Mouse (Mus musculus) ES-CJ7 (cell line): ENCODE results near the gene Catip.
"Not testable (repeated sequence)": the region's sequence is repeated elsewhere in the genome, so short reads cannot be mapped to it uniquely, and the experiment has no call there.

Experiments
- DNase-seq: peaks from one replicate; pipeline ENCODE4 v3.0.0; 2011; ENCODE audit warnings: low read depth, low spot score

Catip gene

DNA sequence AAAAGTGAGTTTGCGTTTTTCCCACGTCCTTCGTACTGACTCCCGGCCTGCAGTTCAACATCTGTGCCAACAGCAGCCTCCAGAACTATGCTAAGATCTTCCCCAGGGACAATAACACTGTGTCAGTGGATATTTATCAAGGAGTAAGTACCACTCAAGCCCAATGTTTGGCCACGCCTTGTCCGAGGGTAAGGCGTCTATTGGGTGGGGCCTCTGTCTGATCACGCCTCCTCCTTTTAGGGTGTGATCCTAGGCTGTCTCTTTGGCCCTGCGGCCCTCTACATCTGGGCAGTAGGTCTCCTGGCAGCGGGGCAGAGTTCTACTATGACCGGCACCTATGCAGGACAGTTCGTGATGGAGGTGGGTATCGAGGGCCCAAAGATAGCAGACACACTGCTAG lies 21.5 kb downstream of the Catip start:
- peak; percentile 57 for DNase-seq

DNA sequence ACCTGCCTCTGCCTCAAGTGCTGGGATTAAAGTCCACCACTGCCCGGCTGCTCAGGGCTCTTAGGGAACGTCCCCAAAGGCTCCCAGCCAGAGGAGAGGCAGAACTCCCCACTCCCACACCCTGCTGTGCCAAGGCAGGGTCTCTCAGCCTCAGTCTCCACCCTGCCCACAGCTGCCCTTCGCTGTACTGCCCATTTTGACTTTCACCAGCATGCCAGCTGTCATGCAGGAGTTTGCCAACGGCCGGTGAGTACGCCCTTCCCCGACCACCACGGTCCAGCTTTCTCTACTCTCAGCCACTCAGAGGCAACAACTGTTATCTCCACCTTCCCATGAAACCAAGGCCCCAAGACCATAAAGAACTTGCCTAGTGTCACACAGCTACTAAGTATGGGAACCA lies 22.6 kb downstream of the Catip start:
- DNase-seq: no peak

DNA sequence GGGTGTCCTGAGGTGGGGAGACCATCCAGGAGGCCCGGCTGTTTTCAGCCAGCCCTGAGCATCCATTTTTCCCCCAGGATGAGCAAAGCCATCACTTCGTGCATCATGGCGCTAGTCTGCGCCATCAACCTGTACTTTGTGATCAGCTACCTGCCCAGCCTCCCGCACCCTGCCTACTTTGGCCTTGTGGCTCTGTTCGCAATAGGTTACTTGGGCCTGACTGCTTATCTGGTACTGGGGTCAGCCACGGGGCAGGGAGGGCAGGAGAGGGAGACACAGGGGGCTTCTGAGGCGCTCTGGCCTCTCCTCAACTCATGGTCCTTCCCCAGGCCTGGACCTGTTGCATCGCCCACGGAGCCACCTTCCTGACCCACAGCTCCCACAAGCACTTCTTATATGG lies 23.2 kb downstream of the Catip start:
- DNase-seq: no peak

DNA sequence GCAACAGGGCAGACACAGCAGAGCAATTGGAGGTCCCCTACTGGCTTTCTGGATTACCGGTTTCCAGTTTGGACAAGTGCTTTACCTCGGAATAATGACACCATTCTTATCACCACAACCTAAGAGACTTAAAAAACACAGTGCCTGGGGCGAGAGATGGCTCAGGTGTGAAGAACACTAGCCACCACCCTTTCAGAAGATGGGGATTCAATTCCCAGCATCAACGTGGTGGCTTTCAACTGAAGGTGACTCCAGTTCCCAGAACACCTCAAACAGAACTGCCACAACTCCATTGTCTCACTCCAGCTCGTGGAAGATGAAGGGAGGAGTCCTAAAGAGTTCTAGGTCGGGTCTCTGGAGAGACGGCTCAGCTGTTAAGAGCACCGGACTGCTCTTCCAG lies 23.6 kb downstream of the Catip start:
- DNase-seq: peak; percentile 58

DNA sequence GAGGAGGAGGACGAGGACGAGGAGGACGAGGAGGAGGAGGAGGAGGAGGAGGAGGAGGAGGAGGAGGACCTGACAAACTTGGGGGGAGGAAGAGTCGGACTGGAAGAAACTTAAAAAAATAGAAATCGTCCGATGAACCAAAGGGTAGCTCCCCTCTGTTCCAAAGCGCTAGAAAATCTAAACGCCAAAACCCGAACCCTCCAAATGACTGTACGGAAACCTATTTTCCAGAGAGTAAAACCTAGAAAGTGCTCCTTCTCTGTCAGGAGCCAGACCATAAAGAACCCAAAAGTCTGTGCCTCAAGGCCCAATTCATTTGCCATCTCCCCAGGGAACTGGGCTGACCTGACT lies 24.4 kb downstream of the Catip start:
- DNase-seq: no peak

DNA sequence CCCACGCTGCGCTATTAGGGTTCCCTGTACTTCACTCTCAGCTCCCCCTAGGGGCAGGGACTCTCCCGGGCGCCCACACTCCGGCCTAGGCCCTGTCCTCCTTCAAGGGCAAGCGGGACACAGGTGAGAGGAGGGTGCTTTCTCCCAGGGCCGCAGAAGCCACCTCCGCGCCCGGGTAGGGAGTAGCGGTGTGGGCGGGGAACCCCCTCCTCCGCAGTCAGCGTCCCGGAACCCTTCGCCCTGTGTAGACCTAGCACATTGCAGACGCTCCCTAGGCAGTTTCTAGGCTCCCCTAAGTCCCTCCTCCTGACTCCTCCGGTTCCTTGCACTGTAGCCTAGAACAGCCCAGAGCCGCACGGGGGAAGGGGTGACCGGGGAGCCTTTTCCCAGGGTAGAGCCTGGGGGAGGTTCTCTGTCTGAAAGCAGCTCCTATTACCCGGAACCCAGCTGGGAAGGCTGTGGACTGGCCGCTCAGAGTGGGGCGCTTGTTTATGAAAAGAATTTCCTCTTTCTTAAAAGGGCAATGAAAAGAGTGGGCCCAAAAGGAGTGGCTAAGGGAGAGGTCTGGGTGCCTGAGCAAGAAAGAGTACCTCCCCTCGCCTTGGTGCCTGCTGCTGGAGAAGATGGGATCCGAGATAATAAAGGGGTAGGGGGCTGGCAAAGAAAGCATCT lies 24.9 kb downstream of the Catip start:
- DNase-seq: peak; percentile 100

DNA sequence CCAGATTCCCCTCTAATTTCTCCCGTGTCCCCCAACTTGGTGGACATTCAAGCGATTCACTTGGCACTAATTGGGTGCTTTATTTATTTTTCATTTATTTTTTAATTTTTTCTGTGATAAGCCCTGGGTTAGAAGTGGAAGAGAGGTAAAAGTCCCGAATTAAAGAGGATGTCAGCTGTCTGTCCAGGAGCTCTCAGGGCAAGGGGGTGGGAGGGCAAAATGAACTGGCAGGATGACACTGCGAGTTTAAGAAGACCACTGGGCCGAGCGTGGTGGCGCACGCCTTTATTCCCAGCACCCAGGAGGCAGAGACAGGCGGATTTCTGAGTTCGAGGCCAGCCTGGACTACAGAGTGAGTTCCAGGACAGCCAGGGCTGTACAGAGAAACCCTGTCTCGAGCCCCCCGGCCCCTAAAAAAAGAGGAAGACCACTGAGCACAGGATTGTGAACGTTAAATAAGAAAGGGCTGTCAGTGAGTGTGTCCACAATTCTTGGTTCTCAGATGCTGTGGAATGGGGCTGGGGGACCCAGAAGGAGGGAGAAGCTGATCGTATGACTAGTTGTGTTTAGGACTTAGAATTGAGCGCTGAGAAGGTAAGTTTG lies 25.6 kb downstream of the Catip start:
- DNase-seq: no peak

DNA sequence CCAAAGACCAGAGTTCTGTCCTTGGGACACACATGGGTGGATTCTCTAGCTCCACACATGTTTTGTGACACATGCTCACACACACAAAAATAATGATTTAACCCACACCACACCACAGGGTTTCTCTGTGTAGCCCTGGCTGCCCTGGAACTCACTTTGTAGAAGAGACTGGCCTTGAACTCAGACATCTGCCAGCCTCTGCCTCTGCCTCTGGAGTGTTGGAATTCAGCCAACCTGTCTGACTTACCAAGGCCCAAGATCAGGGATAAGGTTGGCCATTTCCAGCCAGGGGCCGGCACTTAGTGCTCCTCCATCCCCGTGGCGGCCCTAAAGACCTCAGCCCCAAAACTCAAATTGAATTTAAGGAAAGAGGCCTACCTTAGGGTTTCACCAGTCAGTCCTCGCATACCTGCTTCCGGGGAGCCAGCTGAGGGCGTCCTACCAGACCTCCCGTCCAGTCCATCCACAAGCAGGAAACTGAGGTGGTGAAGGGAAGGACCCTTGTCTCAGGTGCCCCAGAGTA lies 26.6 kb downstream of the Catip start:
- no peak for DNase-seq

DNA sequence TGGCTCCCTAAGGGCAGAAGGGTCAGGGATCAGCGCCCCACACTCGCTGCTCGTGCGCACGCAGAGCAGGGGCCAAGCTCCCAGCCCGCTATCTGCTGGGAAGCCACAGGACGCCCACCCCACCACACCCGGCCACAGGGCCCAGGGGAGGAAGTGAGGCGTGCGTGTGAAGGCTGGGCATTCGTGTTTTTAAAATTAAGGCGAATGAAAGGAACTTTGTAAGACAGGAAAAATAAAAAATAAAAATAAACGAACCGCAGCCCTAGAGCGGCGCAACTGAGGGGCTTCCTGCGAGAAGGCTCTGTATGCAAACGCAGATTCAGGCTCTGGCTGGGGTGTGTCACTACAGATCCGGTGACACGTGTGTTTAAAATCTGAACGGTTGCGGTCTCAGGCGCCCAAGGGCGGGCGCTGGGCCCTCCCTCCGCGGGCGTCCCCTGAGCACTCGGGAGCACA lies 28.0 kb downstream of the Catip start:
- peak; percentile 73 for DNase-seq

DNA sequence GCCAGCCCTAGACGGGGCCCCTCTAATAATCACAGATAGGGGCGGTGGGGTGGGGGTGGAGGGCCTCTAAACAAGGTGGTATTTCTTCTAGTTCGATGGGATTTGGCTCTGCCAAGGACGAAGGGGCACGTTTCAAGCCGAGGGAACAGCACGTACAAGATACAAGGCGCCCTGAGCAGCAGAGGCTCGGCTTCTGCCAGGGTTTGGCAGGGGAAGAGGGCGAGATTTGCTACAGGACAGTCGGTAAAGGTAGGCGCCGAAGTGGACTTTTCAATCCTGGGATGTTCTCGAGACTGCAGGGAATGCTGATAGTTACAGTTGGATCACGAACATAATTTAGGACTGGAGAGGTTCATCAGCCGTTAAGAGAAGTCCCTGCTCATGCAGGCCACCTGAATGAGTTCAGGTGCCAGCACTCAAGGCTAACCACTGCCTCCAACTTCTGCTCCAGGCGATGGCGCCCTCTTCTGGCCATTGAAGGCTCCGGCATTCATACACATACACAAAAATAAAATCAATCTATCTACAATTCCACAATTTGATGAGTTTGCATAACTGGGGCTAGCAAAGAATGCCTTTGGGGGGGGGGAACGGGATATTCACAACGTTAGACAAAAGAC lies 28.5 kb downstream of the Catip start:
- DNase-seq: peak; percentile 92

DNA sequence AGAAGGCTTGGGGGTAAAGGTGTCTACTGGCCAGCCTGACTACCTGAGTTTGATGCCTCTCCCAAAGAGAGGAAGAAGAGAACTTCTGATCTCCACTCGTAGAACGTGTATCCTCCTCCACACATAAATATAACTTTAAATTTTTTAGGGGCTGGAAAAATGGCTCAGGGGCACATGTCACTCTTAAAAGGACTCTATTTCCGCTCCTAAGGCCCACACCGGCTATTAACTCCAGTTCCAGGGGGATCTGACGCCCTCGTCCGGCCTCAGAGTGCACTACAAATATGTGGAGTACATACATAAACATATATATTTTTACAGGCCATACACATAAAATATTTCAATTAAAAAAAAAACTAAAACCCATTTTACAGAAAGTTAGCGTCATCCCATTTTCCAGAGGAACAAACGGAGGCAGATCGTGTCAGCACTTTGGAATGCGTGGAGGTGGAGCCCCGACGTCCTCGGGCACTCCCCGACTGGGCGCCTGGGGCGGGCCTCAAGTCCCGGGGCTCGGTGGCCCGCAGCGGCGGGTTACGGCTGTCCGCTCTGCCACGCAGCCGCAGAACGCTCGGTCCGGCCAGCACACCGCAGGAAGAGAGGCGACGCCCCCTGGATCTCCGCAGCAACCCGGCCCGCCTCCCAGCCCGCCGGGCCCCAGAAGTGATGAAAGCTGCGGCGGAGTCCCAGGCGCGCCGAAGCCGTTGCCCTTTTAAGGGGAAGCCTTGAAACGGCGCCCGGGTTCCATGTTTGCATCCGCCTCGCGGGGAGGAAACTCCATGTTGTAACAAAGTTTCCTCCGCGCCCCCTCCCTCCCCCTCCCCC lies 29.2 kb downstream of the Catip start, which contains the start of gene Ctdsp1:
Ctdsp1 (plus strand) TSS at position 586 of the 825 bp plus-strand sequence.
- peak; percentile 91 for DNase-seq

DNA sequence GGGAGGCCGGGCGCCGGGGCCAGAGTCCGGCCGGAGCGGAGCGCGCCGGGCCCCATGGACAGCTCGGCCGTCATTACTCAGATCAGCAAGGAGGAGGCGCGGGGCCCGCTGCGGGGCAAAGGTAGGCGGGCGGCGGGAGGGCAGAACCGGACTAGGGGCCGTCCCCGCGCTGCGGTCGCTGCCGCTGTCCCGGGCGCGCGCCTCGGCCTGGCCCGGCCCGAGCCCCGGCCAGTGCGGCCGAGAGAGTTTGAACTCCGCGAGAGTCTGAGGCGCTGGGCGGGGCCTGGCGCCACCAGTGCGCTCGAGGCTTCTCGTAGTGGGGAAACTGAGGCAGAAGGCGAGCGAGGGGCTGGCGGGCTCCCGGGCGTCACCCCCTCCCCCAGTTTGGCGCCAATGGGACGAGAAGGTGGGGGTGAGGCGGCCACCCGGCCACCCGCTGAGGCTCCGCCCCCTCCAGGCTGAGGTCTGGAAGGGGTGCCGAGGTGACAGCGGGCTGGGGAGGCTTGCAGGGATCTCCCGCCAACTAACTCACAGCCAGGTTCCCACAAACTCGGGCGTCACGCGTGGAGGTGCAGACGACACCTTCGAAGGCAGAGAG lies 30.0 kb downstream of the Catip start:
- peak; percentile 56 for DNase-seq

DNA sequence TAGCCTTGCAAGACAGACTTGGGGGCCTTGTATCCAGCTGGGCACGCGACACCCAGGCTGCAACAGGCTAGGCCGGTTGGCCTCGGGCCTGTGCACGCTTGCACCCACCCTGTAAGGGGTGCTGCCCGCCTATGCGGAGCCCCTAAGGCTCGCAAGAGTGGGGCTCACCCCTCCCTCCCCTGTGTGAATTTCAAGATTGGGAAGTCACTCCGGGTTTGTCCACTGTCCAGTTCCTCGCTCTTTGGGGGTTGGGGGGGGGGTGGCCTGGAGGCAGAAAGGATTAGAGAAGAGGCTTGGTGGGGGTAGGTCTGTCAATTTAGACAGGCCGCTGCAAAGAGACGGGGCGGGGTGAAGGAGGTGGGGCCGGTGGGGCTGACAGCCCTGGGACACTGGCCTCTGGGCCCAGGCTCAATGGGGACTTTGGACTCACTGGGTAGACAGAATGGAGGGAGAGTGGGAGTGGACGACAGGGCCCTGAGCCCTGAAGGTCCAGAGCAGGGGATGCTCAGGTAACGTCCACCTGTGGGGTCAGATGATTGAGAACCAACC lies 30.6 kb downstream of the Catip start:
- no peak for DNase-seq

DNA sequence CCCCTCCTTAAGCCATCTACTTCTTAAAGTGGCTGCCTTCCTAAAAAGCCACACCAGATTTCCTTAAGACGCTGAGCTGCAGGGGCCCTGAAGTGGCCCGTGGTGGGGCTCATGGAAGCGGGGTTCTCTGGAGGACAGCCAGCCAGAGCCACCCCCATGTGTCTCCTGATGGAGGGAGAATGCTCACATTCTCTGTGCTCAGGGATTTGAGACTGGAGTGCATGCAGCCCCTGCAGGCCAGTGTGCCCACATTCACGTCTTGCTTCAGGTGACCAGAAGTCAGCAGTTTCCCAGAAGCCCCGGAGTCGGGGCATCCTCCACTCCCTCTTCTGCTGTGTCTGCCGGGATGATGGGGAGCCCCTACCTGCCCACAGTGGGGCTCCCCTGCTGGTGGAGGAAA lies 31.1 kb downstream of the Catip start:
- no peak for DNase-seq

DNA sequence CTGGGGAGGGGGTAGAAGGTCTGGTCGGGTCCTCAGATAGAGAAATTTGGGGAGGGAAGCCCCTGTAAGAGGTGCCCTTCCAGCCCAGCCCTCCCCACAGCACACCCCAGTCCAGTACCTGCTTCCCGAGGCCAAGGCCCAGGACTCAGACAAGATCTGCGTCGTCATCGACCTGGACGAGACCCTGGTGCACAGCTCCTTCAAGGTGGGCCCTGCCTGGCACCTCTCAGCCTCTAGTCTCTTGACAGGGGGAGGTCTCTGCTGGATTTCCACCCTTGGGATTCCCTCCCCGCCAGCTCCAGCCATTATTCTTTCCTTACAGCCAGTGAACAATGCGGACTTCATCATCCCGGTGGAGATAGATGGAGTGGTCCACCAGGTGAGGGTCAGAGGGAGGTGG lies 31.8 kb downstream of the Catip start:
- no peak for DNase-seq

DNA sequence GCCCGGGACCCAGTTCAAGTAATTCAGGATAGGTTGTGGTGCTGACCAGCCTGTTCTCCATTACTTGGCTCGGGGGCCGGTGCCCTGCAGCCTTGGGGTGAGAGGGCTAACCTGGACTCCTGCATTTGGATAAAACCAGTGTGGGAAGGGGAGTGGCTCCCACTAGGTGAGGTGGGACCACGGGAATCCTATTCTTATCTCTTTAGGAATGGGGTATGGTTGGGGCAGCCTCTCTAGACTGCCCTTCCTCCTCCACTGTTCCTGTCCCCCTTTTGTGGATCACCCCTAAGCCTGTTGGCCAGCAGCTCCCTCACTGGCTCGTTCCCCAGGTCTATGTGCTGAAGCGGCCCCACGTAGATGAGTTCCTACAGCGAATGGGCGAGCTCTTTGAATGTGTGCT lies 32.4 kb downstream of the Catip start:
- no peak for DNase-seq

DNA sequence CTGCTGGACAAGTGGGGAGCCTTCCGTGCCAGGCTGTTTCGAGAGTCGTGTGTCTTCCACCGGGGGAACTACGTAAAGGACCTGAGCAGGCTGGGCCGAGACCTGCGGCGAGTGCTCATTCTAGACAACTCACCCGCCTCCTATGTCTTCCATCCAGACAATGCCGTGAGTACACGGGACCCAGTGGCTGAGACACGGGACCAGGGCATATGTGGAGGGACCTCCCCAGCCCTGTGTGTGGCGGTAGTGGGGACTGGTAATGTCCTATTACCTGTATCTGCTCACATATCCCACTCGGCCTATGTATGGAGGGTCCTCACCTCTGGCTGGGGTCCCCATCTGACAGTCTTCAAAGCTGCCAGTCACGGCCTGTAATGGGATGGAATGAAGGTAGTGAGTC lies 33.0 kb downstream of the Catip start:
- DNase-seq: no peak

DNA sequence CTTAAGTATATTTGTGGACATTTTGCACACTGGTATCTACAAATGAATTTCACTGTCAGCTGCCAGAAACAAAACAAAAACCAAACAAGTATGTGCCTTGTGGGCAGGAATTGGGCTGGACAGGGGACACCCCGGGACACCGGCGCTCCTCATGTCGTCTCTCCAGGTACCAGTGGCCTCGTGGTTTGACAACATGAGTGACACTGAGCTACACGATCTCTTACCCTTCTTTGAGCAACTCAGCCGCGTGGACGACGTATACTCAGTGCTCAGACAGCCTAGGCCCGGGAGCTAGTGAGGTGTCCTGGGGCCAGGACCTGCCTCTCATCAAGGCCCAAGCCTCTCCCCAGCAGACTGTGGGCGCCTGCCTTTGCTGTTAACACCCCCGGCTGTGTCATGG lies 33.4 kb downstream of the Catip start:
- no peak for DNase-seq

DNA sequence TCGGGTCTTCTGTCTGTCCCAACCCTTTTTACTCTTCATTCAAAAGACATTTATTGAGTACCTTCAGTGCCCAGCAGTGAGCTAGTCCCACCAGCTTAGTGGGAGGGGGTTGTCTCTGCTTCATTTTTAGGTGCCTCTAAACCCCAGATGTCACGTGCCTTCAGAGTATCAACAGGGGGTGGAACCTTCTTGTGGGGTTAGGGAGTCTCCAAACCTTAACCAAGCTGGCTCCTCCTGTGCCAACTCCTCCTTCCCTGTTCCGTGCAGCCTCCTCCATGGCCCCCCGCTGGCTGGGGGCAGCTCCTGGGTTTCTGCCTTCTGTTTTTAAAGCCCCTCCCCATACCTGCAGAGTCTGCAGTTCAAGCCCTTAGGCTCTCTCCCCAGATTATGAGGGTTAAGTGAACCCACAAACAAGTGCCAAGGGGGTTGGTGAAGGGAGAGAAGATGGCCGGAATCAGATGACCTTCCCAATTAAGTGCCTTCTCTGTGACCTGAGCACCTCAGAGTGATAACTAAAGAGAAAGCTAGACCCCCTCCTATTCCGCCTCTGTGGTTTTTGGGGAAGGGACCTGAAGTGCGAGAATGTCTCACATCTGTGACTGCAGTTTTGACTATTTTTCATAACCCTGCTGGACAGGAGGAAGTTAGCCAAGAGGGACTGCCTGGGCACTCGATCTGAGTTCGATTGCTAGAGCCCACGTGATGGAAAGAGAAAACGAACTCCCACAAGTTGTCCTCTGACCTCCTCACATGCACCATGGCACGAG lies 34.7 kb downstream of the Catip start:
- not testable (repeated sequence) for DNase-seq

DNA sequence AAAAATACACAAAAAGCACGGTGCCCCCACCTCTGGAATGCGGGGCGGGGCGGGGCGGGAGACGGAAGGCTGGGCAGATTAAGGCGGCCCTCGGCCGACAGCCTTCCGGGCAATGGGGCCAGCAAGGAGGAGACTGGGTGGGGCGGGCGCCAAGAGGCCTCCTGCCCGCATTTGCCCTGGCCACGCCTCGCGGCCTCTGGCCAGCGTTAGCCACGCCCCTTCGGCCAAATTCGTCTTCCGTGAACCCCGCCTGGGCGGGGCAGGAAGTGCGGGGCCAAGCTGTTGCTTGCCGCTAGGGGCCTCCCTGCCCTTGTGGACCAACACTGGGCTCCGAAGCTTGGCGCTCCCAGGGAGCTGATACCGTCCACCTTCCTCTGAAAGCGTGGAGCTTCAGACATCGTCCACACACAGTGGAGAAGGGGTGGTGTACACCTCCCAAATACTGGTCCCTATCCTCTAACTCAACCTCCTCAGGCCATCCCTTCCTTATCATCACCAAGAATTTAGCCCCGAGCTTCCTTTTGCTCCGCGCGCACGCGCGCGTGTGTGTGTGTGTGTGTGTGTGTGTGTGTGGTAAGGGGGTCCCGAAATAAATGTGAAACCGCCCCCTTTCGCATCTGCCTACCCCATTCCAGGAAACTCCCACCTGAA lies 35.5 kb downstream of the Catip start:
- peak; percentile 98 for DNase-seq
